Mouse (Mus musculus) C2C12 (cell line): ENCODE measurements around the gene Fmo1.

ENCODE experiments used
- CEBPB ChIP-seq: IDR thresholded peaks from one replicate; pipeline ENCODE4 v1.6.1; 2011; ENCODE audit warnings: low read depth, mild to moderate bottlenecking, control low read depth, moderate library complexity
- CTCF ChIP-seq: IDR thresholded peaks from one replicate; pipeline ENCODE4 v1.5.1; 2011; ENCODE audit not compliant: control insufficient read depth, insufficient read depth, insufficient read length
- MAX ChIP-seq: IDR thresholded peaks from one replicate; pipeline ENCODE4 v1.6.1; 2011; ENCODE audit warnings: mild to moderate bottlenecking, control low read depth
- MYOD1 ChIP-seq: IDR thresholded peaks from one replicate; pipeline ENCODE4 v1.6.1; 2011; ENCODE audit warnings: low read depth; ENCODE audit not compliant: control insufficient read depth, insufficient read length
- MYOG ChIP-seq: IDR thresholded peaks from one replicate; pipeline ENCODE4 v1.6.1; 2011; ENCODE audit not compliant: control insufficient read depth, insufficient read length; ENCODE audit errors: extremely low read depth

GRCm38 (mm10) chr1:162875091-162875490 lies 8.7 kb upstream of the Fmo1 start:
- TF ChIP-seq CTCF, result no peak
- TF ChIP-seq MAX, result no peak
- no peak for TF ChIP-seq CEBPB
- no peak for TF ChIP-seq MYOG
- no peak for TF ChIP-seq MYOD1
